Mouse (Mus musculus) cerebellum, adult 11 months (tissue): ENCODE measurements at regions not wholly inside any gene's neighbourhood (a gene's known extent, or its start where the extent isn't known, plus 50 kb on each side); places are given as distances from the start of the nearest gene placed in this dataset.

Experiments used
- DNase-seq: peaks from one replicate; pipeline ENCODE4 v3.0.0; 2022

- no peak for DNase-seq
Measured at GRCm38 (mm10) chr3:38251592-38251991, 233.1 kb downstream of the Ankrd50 start.

GRCm38 (mm10) chr3:38250552-38250951, 234.1 kb downstream of the Ankrd50 start:
- no peak for DNase-seq

GRCm38 (mm10) chr3:38248941-38249340, 235.7 kb downstream of the Ankrd50 start:
- DNase-seq = no peak

DNA sequence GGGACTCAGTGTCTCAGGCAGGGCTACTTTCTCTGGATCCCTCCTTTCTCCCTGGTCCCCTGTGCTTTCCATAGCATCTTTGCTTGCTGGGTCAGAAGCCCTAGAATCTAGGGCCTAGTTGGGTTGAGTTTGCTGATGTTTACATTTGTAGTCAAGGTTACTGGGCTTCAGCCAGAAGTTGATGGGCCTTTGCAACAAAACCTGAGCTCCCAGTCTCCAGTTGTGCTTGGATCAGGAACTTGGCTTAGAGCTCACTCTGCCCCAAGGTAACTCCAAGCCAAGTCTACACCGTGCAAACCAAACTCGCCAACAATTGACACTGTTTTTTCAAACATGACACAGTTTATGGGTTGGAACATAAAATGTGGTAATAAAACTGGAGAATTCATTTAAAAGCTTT, 238.2 kb downstream of the Ankrd50 start:
- DNase-seq = no peak

- no peak for DNase-seq
Measured at GRCm38 (mm10) chr3:38243209-38243608, 241.4 kb downstream of the Ankrd50 start.

DNA sequence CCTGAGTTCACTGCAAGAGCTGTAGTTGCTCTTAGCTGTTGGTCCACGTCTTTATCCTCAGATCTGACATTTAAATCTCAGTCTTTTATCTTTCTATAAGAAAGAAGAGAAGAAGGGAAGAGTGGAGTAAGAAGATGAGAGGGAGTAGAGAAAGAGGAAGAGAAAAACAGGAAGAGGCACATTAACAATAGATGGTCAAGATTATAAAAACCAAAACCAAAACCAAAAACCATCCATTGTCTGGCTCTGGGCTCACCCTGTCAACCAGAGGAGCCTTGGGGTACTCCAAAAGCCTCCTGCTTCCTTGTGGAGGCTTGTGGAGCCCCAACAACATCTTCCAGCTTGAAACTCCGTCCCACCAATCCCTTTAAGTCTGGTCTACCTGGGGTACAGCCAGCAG, 247.0 kb downstream of the Ankrd50 start:
- DNase-seq = no peak

DNA sequence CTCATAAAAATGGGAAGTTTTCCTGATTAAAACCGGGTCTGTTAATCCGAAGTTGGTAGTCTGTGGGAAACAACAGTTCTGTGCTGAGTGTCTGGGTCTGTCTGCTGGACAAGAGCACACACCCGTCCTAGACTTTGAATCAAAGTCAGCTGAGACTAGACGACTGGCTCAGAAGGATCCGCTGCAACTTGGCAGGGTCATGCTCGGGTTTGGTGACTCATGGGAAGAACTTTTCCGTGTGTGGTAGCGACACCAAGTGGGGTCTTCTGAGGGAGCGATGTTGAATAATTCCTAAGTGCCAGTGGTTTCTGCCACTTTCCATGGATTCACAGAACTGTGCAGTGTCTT, 248.9 kb downstream of the Ankrd50 start:
- DNase-seq = no peak

DNA sequence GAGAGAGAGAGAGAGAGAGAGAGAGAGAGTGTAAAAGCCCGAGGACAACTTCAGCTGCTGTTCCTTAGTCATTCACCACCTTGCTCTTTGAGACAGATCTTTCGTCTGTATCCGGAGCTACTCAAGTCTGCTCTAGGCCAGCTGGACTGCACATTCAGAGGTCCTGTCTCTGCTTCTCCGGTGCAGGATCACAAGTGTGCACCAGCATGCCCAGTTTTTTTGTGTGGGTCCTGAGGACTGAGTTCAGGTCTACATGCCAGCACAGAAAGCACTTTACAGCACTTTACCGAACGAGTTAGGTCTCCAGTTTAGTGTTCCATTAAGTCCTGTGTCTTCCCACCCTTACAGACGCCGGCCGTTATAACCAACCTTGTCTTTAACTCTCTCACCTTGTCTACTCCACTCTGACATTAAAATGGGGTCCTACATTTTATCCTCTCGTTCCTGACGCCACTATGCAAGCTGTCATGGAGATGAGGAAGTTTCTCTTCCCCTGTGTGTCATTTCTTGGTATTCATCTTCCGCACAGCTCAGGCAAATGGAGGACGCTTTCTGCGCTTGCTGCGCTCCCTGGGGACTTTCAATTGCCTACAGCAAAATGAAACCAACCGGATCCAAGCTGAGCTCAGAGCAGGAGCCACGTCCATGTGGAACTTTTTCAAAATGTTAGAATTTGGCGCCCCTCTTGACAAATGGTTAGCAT, 249.5 kb downstream of the Ankrd50 start:
- no peak for DNase-seq

DNA sequence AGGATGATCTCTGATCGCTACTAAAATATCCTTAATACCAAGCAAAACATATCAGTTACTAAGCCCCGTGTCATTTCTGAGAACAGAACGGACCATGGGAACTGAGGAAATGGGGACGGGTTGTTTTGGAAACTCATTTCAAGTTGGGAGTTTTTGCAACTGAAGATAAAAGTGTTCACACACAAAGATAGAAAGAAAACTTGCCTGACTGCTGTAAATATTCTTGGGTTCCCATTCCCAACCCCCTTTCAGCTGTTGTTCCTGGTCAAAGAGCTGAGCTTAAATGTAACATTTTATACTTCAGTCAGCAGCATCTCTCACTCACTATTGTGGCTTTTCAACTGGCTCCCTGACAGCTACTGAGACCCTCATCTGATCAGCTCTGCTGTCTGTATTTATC, 250.1 kb downstream of the Ankrd50 start:
- DNase-seq = no peak

DNA sequence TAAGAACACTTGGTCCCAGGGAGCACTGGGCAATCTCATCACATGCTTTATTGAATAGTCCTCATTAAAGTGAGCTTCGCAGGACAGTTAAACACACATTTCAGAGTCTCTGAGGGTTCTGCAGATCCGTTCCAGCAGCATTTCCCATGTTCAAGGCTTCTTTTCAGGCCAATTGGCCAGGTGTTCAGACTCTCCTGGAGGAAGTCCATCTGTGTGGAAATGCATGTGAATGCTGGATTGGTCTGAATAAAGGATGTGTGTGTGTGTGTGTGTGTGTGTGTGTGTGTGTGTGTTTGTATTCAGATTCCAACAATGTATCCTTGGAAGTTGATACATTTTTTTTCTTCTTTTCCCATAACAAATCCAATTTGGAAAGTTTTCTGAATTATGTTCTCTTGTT, 250.6 kb downstream of the Ankrd50 start:
- DNase-seq = no peak

DNA sequence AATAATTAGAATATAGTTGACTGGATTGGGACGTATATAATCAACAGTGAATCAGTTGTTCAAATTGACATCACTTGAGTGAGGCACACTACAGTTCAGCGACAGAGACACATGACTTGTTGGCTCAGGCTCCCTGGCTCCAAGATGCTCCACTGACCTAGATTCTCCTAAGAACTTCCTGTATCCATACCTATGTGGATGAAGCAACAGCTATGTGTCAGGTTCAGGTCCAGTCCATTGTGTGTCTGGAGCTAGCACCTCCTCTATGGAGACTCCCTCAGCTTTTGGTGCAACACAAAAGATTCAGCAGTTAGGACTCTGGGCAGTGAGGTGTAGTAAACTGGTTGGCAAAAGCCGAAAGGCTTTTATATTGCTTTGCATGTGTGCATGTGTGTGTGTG, 251.6 kb downstream of the Ankrd50 start:
- DNase-seq = no peak

DNA sequence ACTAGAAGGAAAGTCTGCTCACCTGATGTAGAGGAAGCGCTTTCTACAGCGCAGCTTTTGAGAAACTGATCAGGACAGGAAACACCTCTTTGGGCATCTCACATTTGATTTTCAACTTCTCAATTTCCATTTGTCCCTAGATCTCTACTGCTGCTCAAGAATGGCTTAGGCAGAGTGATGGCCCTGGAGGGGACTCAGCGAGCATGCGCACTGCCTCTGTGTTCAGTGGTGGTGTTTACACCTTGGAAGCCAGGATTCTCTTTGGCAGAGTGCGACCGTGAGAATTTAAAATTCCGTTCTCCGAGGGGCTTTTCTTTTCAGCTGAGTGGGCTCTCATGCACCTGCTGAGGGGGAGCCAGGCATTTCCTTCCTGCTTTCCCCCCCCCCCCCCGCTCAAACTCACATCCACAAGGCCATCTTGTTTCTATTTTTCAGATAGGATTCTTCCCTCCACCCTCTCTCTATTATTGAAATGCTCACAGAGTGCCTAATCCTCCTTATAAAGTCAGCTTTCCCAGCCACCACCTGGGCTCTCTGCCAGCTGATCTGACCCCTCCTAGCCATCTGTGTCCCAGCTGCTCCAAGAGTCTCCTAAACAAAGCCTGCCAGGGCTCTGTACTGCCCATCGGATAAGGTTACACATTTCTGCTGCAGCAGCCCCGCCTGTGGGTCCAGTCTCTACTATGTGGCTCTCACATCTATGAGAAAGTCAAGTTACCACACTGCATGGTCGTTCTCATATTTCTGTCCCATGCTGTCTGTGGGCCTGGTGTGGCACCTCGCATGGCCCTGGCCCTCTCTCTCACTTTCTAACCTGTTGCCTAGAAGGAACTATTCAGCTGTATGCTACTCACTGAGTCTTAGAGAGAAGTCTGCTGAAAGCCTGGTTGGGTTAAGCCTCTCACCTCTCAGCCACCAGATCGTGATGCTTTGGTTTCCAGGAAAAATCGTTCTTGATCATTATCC, 252.2 kb downstream of the Ankrd50 start:
- no peak for DNase-seq

- no peak for DNase-seq
Measured at GRCm38 (mm10) chr3:38231506-38231905, 253.1 kb downstream of the Ankrd50 start.

GRCm38 (mm10) chr3:38230796-38231195, 253.8 kb downstream of the Ankrd50 start:
- no peak for DNase-seq

GRCm38 (mm10) chr3:38229686-38230085, 255.0 kb downstream of the Ankrd50 start:
- no peak for DNase-seq

- DNase-seq = no peak
Measured at GRCm38 (mm10) chr3:38229051-38229450, 255.6 kb downstream of the Ankrd50 start.

- DNase-seq = peak; percentile 46
Measured at GRCm38 (mm10) chr3:38227596-38227995, 257.0 kb downstream of the Ankrd50 start.

DNA sequence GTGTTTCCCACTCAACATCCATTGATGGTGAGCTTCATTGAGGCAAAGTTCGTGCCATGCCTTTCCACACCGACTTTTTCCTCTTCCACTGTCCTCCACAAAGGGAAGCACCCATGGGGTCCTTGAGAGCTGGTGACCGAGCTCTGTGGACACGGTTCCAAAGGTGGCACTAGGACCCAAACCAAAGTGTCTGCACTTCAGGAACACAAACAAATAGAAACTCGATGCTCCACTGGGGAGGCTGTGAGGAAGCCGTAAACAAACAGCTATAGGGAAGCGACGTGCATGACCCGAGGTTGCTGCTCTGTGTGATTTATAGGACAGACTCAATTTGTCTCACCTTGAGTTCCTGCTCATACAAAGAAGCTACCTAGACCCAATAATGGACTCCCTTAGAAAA, 257.5 kb downstream of the Ankrd50 start:
- DNase-seq = no peak

- no peak for DNase-seq
Measured at GRCm38 (mm10) chr3:38226147-38226546, 258.5 kb downstream of the Ankrd50 start.

DNA sequence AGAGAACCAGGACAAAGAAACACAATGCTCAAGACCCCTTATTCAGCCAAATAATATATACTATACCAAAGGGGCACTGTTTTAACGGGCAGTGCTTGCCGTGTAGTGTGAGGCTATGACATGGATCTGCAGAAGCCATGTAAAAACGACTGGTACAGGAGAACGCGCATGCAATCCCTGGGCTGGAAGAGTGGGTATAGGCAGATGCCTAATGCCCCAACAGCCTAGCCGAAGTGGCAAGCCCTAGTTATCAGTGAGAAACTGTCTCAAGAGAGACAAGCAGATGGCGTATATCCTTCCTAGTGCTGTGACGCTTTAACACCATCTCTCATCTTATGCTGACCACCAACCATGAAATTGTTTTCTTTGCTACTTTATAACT, 262.8 kb downstream of the Ankrd50 start:
- no peak for DNase-seq

- peak; percentile 22 for DNase-seq
Measured at GRCm38 (mm10) chr3:38220934-38221833, 263.5 kb downstream of the Ankrd50 start.

- no peak for DNase-seq
Measured at GRCm38 (mm10) chr3:38209081-38209480, 275.6 kb downstream of the Ankrd50 start.

DNA sequence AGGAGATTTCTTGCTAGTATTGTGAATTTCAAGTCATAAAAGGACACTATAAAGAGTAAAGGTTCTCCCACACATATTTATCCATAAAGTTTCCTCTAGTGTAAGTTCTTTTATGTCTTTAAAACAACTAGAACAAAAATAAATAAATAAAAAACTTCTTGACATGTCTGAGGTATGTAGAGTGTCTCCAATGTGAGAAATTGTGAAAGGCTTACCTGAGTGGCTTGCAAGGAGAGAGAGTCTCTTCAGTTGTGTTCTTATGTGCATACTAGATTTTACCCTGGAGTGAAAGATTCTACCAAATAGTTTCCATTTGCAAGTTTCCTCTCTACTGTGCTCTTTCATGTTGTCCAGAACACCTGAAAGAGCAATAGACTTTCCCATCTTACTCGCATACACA, 276.8 kb downstream of the Ankrd50 start:
- DNase-seq = no peak
